Mouse (Mus musculus) testis, adult 2 months (tissue): Measurements from ENCODE around the gene Fat2. TPM values are rescaled to one million over a fixed set of nuclear protein-coding genes. Genes with fewer than 3 reads are reported as not detected.

Experiments
- H3K27ac ChIP-seq: fragments of 200-500 bp; 2 replicates; pipeline ENCODE4 v1.5.1; 2012; ENCODE audit warnings: low read depth, low read length; ENCODE audit not compliant: control insufficient read depth, insufficient read depth
- H3K27me3 ChIP-seq: fragments of 200-500 bp; 2 replicates; pipeline ENCODE4 v1.6.1; 2012; ENCODE audit warnings: mild to moderate bottlenecking, low read length, moderate library complexity; ENCODE audit not compliant: control insufficient read depth, insufficient read depth
- H3K36me3 ChIP-seq: fragments of 200-500 bp; 2 replicates; pipeline ENCODE4 v1.6.1; 2012; ENCODE audit warnings: mild to moderate bottlenecking, low read length; ENCODE audit not compliant: control insufficient read depth, insufficient read depth
- H3K4me1 ChIP-seq: fragments of 200-500 bp; 2 replicates; pipeline ENCODE4 v1.6.1; 2012; ENCODE audit warnings: low read length; ENCODE audit not compliant: control insufficient read depth, insufficient read depth
- H3K4me3 ChIP-seq: fragments of 200-500 bp; 2 replicates; pipeline ENCODE4 v1.5.1; 2012; ENCODE audit warnings: low read depth, mild to moderate bottlenecking, low read length, moderate library complexity, mixed read lengths; ENCODE audit not compliant: control insufficient read depth
- CTCF ChIP-seq: fragments of 200-500 bp; IDR thresholded peaks from 2 replicates; pipeline ENCODE4 v1.5.1; 2012; ENCODE audit warnings: low read depth, mild to moderate bottlenecking, inconsistent platforms, low read length, moderate library complexity; ENCODE audit not compliant: control insufficient read depth, insufficient read depth, insufficient replicate concordance
- POLR2A ChIP-seq: fragments of 200-500 bp; IDR thresholded peaks from 2 replicates; pipeline ENCODE4 v1.6.1; 2012; ENCODE audit warnings: low read depth, mild to moderate bottlenecking, inconsistent platforms, low read length, moderate library complexity; ENCODE audit not compliant: control insufficient read depth
- polyA plus RNA-seq: library from polyadenylated mRNA; depleted of rRNA; stranded (reverse); fragments of >200 nt; gene quantifications from 2 replicates; pipeline ENCODE4 v1.2.3, GENCODE M21; 2012

Gene Fat2
- polyA plus RNA-seq, 1 experiment = 0.01 TPM

- Histone ChIP-seq H3K4me3 (no peak overlapping the region), H3K36me3 (no peaks in the 10 kb centered on the region), H3K27ac (no peak overlapping the region), H3K27me3 (no peaks in the 10 kb centered on the region), H3K4me1 (no peaks in the 10 kb centered on the region)
- TF ChIP-seq POLR2A (no peak), CTCF (no peak)
These were observed 6.2 kb downstream of the Fat2 start for GRCm38 (mm10) chr11:55329868-55330772.

DNA sequence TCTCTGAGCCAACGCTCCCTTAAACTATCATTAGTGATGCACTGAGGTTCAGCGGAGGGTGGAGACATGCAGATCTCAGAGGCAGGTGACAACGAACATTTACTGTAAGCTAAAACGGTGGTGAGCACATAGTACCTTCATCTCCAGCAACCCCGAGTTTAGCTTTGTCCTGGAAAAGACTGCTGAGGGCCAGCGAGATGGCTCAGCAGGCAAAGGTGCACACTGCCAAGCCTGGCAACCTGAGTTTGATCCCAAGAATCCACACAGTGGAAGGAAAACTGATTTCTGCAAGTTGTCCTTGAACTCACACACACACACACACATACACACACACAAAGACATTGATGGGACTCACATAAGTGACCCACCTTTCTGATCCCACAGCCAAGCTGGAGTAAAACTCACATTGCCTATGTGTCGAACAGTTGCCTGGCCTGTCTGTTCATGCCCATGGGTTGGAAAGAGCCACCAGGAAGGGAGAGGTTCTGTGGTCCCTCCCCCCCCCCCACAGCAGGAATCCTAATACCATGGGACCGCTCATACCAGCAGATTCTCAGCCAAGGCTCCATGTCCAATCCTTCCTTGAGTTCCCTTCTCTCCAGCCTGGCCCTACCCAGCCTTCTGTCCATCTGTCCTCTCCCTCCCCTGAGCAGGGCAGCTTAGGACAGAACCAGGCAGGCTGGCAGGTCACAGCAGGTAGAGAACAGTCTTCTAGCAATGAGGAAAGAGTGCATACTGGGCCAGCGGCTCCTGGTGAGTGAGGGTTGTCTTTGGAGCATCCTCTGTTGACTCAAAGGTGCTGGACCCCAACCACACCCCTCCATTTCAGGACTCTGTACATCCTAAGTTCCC lies 8.6 kb downstream of the Fat2 start:
- Histone ChIP-seq H3K27me3 (no peaks in the 10 kb centered on the region), H3K36me3 (no peaks in the 10 kb centered on the region), H3K4me1 (no peaks in the 10 kb centered on the region), H3K27ac (no peak overlapping the region), H3K4me3 (no peak overlapping the region)
- no peak for TF ChIP-seq CTCF
- TF ChIP-seq POLR2A = no peak

DNA sequence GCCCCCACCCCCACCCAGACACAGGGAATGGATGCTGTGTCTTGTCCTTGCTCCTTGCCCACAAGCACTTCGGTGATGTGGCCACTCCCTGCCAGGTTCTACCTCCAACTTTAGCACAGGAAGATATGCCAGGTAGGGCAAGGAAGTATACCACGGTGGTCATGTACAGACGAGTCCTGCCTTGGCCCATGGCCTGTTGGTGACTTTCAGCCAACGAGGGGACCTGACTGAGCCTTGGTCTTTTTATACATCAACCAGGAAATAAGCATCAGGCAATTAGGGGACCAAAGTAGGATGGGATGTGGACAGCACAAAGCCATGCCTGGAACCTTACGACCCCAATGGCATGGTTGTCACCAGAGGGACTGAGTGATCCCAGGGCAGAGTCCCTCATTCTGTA lies 9.3 kb downstream of the Fat2 start:
- no peak for TF ChIP-seq POLR2A
- TF ChIP-seq CTCF = no peak
- Histone ChIP-seq H3K36me3 (no peaks in the 10 kb centered on the region), H3K27me3 (no peaks in the 10 kb centered on the region), H3K4me3 (no peak overlapping the region), H3K27ac (no peak overlapping the region), H3K4me1 (no peaks in the 10 kb centered on the region)

GRCm38 (mm10) chr11:55326211-55326610 lies 10.2 kb downstream of the Fat2 start:
- no peaks in the 10 kb centered on the region for H3K4me1 ChIP-seq
- TF ChIP-seq POLR2A (no peak), CTCF (no peak)
- no peaks in the 10 kb centered on the region for H3K36me3 ChIP-seq
- no peaks in the 10 kb centered on the region for H3K27me3 ChIP-seq
- H3K4me3 ChIP-seq = no peak overlapping the region
- no peak overlapping the region for H3K27ac ChIP-seq

GRCm38 (mm10) chr11:55323854-55324253 lies 12.5 kb downstream of the Fat2 start:
- H3K27me3 ChIP-seq = no peaks in the 10 kb centered on the region
- TF ChIP-seq POLR2A (no peak), CTCF (no peak)
- H3K36me3 ChIP-seq = no peaks in the 10 kb centered on the region
- no peaks in the 10 kb centered on the region for H3K4me1 ChIP-seq
- H3K27ac ChIP-seq = no peak overlapping the region
- H3K4me3 ChIP-seq = no peak overlapping the region

DNA sequence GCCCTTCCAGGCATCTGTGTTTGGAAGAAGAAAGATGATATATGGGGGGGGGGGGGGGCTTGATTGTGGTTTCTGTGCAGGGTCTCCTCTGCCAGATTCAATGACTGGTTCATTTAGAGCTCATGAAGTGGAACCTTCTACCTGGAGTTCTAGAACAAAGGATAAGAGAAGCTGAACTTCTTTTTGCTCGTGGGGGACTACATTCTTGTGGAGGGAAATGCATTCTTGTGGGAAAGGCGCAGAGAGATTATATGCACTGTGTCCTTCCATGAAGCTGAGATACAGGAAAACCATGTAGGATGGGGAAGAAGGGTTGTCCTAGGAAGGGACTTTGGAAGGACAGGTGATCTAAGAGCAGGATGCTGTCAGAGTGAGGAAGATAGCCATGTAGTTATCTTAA lies 15.4 kb downstream of the Fat2 start:
- H3K4me1 ChIP-seq = no peaks in the 10 kb centered on the region
- no peaks in the 10 kb centered on the region for H3K27me3 ChIP-seq
- no peak overlapping the region for H3K4me3 ChIP-seq
- TF ChIP-seq CTCF (no peak), POLR2A (no peak)
- no peak overlapping the region for H3K27ac ChIP-seq
- H3K36me3 ChIP-seq = no peaks in the 10 kb centered on the region

GRCm38 (mm10) chr11:55315966-55316365 lies 20.4 kb downstream of the Fat2 start:
- Histone ChIP-seq H3K4me1 (peaks cover 8% of the 10 kb centered on the region), H3K27me3 (no peaks in the 10 kb centered on the region), H3K27ac (no peak overlapping the region), H3K4me3 (no peak overlapping the region), H3K36me3 (no peaks in the 10 kb centered on the region)
- TF ChIP-seq POLR2A (no peak), CTCF (no peak)
